Mouse (Mus musculus) forebrain, embryonic 14.5 days (tissue): ENCODE data around the gene Hdac4. TPM values are rescaled to one million over a fixed set of nuclear protein-coding genes. Genes with fewer than 3 reads are reported as not detected.

Experiments used
- ATAC-seq: fragments of 200-750 bp; cut with Nextera tagmentation; 2 replicates; pipeline ENCODE4 v1.8.0; 2017; ENCODE audit warnings: mild to moderate bottlenecking, moderate library complexity
- DNase-seq: peaks from one replicate; pipeline ENCODE4 v3.0.0-alpha.2; 2015; ENCODE audit warnings: low spot score
- H3K27ac ChIP-seq: fragments of 300-500 bp; sonication (generic); 2 replicates; pipeline ENCODE4 v1.5.1; 2014; ENCODE audit warnings: low read depth, mild to moderate bottlenecking, control low read depth, low read length, moderate library complexity
- H3K27me3 ChIP-seq: fragments of 300-500 bp; sonication (generic); replicated peaks from 2 replicates; pipeline ENCODE4 v1.6.1; 2014; ENCODE audit warnings: low read length, control low read depth, mixed read lengths; ENCODE audit not compliant: control insufficient read depth, insufficient read depth
- H3K36me3 ChIP-seq: fragments of 300-500 bp; sonication (generic); 2 replicates; pipeline ENCODE4 v1.6.1; 2014; ENCODE audit warnings: low read length, control low read depth; ENCODE audit not compliant: control insufficient read depth, insufficient read depth
- H3K4me1 ChIP-seq: fragments of 300-500 bp; sonication (generic); 2 replicates; pipeline ENCODE4 v1.6.1; 2014; ENCODE audit warnings: antibody characterized with exemption, low read length, control low read depth; ENCODE audit not compliant: control insufficient read depth, insufficient read depth
- H3K4me2 ChIP-seq: fragments of 300-500 bp; sonication (generic); 2 replicates; pipeline ENCODE4 v1.6.1; 2014; ENCODE audit warnings: mild to moderate bottlenecking, control low read depth, low read length
- H3K4me3 ChIP-seq: fragments of 300-500 bp; sonication (generic); 2 replicates; pipeline ENCODE4 v1.5.1; 2014; ENCODE audit warnings: low read depth, low read length, control low read depth
- H3K9ac ChIP-seq: fragments of 300-500 bp; sonication (generic); 2 replicates; pipeline ENCODE4 v1.6.1; 2014; ENCODE audit warnings: mild to moderate bottlenecking, low read length, control low read depth, moderate library complexity
- H3K9me3 ChIP-seq: fragments of 300-500 bp; sonication (generic); replicated peaks from 2 replicates; pipeline ENCODE4 v1.6.1; 2016; ENCODE audit warnings: low read length, control low read depth, mixed read lengths; ENCODE audit not compliant: control insufficient read depth
- WGBS: fragments of 180-500 bp; shearing (Covaris S2); extraction: QIAGEN DNeasy Blood & Tissue Kit; methylation state at CpG from one replicate; pipeline ENCODE4 v1.1.7; 2014; 5-methylcytosine and 5-hydroxymethylcytosine counted together
- polyA plus RNA-seq: library from polyadenylated mRNA; unstranded; fragments of >200 nt; fragmentation: Nextera tagmentation; extraction: Ambion mirVana; gene quantifications from 2 replicates; pipeline ENCODE4 v1.2.1, GENCODE M21; 2014

Gene Hdac4
- polyA plus RNA-seq, 1 experiment from 2014 or later, result 16.5 TPM

DNA sequence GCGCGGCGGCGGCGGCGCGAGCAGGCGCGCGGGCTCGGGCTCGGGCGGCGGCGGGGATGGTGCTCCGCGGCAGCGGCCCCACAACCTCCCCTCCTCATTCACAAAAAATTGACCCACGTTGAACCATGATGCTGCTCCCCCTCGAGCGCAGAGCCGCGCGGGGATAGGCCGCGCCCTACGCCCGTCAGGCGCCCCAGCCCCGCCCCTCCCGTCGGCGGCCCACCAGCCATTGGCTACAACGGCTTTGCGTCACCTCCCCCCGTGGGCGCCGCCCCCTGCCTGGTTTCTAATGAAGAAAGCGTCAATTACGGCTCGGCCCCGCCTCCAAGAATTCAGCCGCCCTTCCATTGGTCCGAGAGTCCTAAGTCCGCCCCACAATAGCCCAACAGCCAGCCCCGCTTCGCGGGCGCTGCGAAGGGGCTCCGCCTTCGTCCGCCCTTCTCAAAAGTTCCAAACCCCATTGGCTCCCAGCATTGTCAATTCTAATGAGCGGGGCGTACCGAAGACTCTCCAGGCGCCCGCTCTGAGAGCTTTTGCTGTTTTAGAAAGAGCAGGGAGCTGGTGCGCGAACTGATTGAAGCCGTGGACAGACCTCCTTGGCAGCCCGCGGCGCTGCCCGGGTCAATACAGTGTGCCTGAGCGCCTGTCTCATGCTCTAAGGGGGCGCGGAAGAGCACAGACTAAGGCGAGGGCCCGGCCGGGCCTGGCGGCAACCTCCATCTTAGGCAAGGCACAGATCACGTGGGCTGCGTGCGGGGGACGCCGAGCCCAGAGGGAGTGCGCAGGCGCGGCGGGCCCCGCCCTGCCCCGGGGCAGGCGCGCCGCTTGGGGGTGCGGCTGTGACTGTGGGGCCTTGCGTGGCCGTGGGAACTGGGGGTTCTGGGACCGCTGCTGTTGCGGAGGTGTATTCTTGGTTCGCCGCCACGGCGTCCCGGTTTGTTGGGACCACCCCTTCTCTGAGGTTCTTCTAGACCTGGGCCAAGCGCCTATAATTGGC is 15.1 kb downstream of the Hdac4 start:
- H3K4me1 ChIP-seq, result peaks cover 28% of the 10 kb centered on the region
- peak overlapping the region; percentile 86 for H3K9ac ChIP-seq
- peak overlapping the region; percentile 98 for H3K27ac ChIP-seq
- H3K36me3 ChIP-seq, result no peaks in the 10 kb centered on the region
- under 1% methylated on average over 83 of the region's 97 CpGs for WGBS
- DNase-seq (peak; percentile 100), ATAC-seq (peak; percentile 98)
- peak overlapping the region; percentile 78 for H3K4me3 ChIP-seq
- H3K27me3 ChIP-seq, result no peaks in the 10 kb centered on the region
- H3K9me3 ChIP-seq, result no peaks in the 10 kb centered on the region
- peak overlapping the region; percentile 82 for H3K4me2 ChIP-seq

DNA sequence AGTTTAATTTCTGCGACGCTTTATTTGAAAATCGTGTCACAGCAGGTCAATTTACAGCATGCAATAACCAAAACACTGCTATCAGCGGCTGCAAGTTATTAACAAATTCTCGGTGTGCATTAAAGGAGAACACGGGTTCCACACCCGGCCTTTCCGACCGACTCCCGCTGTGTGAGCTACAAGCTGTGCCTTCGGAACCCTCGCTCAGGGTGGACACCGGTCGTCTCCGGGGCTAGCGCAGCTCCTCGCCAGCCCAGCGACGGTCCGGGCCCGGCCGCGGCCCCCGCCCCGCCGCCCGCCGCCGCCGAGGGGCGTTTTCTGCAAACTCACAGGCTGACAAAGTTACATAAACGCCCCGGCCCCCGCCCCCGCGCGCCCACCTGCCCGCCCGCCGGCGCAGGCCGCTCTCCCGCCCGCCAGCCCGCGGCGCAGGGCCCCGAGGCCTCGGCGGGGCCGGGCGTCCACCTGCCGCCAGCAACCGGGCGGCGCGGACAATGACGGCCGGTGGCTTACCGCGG is 16.0 kb downstream of the Hdac4 start:
- Histone ChIP-seq H3K27ac (peak overlapping the region; percentile 97), H3K27me3 (no peaks in the 10 kb centered on the region), H3K9ac (peak overlapping the region; percentile 86), H3K4me1 (peaks cover 28% of the 10 kb centered on the region), H3K36me3 (no peaks in the 10 kb centered on the region), H3K4me3 (peak overlapping the region; percentile 78), H3K4me2 (peak overlapping the region; percentile 82), H3K9me3 (no peaks in the 10 kb centered on the region)
- WGBS, result 1% methylated on average over 37 of the region's 61 CpGs
- ATAC-seq (no peak), DNase-seq (peak; percentile 51)

DNA sequence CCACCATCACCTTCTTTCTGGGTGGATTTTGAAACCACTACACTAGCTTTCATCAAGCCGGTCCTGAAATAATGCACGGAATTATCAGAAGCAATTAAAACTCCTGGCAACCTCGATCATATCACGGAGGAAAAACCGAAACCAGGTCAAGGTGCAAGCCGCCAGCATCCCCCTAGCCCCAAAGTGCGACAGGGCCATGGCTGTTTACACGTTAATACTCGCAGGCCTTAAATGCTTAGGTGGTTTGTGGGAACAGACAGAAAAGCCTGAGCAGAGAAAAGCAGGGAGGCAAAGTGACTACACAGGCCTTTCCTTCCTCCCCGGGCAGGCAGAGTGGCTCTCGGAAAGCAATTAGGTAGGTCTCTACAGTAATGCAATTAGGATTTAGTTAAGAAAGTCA is 16.4 kb downstream of the Hdac4 start:
- H3K4me1 ChIP-seq, result peaks cover 28% of the 10 kb centered on the region
- H3K9me3 ChIP-seq, result no peaks in the 10 kb centered on the region
- H3K36me3 ChIP-seq, result no peaks in the 10 kb centered on the region
- H3K27ac ChIP-seq, result peak overlapping the region; percentile 9; the same call in 1 of the 2 replicates
- 4% methylated on average over 11 of the region's 11 CpGs for WGBS
- H3K9ac ChIP-seq, result peak overlapping the region; percentile 86
- DNase-seq, result peak; percentile 39
- ATAC-seq, result no peak
- H3K4me3 ChIP-seq, result peak overlapping the region; percentile 78
- H3K27me3 ChIP-seq, result no peaks in the 10 kb centered on the region
- H3K4me2 ChIP-seq, result peak overlapping the region; percentile 82

DNA sequence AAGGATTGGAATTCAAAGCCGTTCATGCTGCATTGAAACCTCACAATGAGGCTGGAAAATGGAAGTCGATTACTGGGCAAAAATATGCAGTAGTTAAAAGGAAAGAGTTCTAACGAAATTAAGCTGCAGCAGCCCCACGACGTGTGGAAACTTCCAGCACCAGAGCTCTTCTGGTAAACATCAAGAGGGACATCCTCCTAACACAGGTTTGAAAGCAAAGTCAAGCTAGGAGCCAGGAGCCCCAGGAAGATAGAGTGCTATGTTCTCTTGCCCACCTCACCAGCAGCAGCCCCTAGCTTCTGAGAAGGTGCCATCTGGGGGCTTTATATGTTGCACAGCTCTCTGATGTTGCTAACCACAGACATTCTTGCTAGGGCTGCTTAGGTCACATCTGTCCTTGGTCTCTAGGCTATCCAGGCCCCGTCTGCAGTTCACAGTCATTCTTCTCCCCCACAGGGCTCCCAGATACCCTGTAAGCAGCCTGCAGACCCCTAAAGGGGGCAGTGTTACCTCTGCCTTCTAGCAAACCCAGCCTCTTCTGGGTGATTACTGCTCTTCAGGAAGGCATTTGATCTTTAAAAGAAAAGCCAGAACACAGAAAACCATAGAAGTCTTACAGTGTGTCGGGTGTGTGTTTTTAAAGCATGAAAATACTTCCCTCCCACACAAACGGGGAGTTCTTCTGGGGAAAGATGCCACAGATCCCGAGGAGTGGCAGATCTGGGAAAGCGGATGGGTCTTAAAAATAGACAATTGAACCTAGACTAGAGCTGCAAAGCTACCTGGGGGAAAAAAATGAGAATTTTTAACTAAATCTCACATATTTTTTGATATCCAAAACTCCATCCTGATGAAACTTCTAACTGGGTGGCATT is 17.2 kb downstream of the Hdac4 start:
- Histone ChIP-seq H3K36me3 (no peaks in the 10 kb centered on the region), H3K9me3 (no peaks in the 10 kb centered on the region), H3K4me1 (peaks cover 28% of the 10 kb centered on the region), H3K27ac (peak overlapping the region; percentile 48; the same call in 1 of the 2 replicates), H3K27me3 (no peaks in the 10 kb centered on the region), H3K9ac (peak overlapping the region; percentile 86), H3K4me3 (peak overlapping the region; percentile 78), H3K4me2 (peak overlapping the region; percentile 82)
- 9% methylated on average over 10 of the region's 10 CpGs for WGBS
- DNase-seq (peak; percentile 79), ATAC-seq (no peak)

DNA sequence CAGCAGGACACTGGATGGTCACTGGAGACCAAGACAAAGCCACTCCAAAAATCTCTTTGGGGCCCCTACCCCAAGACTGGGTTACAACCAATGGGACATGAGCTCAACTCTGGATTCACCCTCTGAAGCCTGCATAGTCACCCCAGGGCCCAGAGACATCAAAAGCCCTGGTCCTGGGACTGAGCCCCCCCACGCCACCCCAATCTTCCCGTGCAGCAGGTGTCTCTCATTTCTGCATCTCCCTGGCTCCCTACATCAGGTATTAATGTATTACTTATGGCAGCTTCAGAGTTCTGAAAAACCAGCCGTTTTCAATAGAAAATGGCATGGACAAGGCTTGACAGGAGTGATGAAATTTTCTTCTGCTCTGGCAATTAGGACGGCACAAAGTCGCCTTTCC is 17.9 kb downstream of the Hdac4 start:
- peaks cover 28% of the 10 kb centered on the region for H3K4me1 ChIP-seq
- H3K9ac ChIP-seq, result peak overlapping the region; percentile 86; the same call in 1 of the 2 replicates
- ATAC-seq (no peak), DNase-seq (no peak)
- H3K4me3 ChIP-seq, result no peak overlapping the region
- peak overlapping the region; percentile 21; the same call in 1 of the 2 replicates for H3K27ac ChIP-seq
- H3K4me2 ChIP-seq, result peak overlapping the region; percentile 82
- no peaks in the 10 kb centered on the region for H3K27me3 ChIP-seq
- H3K9me3 ChIP-seq, result no peaks in the 10 kb centered on the region
- 12% methylated on average over 5 of the region's 5 CpGs for WGBS
- H3K36me3 ChIP-seq, result no peaks in the 10 kb centered on the region

DNA sequence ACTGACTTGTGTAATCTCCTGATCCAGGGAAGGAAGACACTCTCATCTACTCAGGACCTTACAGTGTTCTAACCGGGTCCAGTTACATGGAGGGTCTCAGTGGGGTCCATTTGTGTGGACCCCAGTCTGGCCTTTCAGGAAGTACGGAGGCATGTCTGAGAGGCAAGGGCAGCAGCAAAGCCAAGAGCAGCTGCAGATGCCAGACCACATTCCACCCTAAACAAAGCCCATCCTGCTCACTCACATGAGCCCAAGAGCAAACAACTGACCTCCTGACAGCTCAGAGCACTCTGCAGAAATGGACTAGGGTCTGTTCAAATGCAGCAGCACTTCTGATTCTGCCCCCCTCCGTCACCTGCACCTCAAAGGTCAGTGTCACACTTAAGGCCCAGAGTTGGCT is 18.3 kb downstream of the Hdac4 start:
- Histone ChIP-seq H3K27me3 (no peaks in the 10 kb centered on the region), H3K4me3 (no peak overlapping the region), H3K27ac (peak overlapping the region; percentile 21; the same call in 1 of the 2 replicates), H3K9ac (peak overlapping the region; percentile 86; the same call in 1 of the 2 replicates), H3K9me3 (no peaks in the 10 kb centered on the region), H3K4me1 (peaks cover 28% of the 10 kb centered on the region), H3K4me2 (peak overlapping the region; percentile 82; the same call in 1 of the 2 replicates), H3K36me3 (no peaks in the 10 kb centered on the region)
- ATAC-seq (no peak), DNase-seq (no peak)
- WGBS, result 71% methylated on average over 3 of the region's 3 CpGs

DNA sequence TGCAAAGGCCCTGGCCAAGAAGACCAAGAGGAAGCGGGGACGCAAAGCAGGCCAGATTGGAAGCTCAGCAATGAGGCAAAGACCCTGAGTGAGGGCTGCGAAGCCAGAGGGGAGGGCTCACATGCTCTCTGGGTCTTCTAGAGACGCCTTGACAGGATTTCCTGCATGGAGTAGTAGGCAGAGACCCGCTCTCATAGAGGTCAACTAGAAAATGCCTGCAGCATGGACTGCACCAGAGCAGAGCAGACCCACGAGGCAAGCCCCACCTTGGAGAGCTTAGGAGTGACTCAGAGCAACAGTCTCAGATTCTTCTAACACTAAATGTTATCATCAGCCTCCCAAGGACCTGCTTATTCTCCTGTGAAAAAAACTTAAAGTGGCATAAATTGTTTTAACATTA is 20.2 kb downstream of the Hdac4 start:
- Histone ChIP-seq H3K9ac (no peak overlapping the region), H3K4me3 (no peak overlapping the region), H3K4me2 (no peak overlapping the region), H3K4me1 (peaks cover 20% of the 10 kb centered on the region), H3K27me3 (no peaks in the 10 kb centered on the region), H3K9me3 (no peaks in the 10 kb centered on the region), H3K27ac (no peak overlapping the region), H3K36me3 (no peaks in the 10 kb centered on the region)
- ATAC-seq (no peak), DNase-seq (no peak)
- 92% methylated on average over 6 of the region's 6 CpGs for WGBS

DNA sequence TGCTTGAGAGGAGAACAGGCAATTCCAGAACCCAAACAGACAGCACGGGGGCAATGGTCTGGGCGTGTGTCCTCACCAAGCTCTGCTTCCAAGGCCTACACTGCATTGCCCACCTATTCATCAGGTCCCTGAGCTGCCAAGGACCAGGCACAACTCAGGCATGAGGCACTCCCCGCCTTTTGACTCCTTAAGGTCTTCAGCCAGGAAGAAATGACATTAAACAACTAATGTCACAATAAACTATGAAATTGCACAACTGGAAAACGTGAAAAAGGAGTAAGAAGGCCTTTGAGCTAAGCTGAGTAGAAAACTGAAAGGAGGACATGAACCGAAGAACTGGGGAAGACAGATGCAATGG is 20.6 kb downstream of the Hdac4 start:
- Histone ChIP-seq H3K4me2 (no peak overlapping the region), H3K27me3 (no peaks in the 10 kb centered on the region), H3K27ac (no peak overlapping the region), H3K4me3 (no peak overlapping the region), H3K4me1 (peaks cover 20% of the 10 kb centered on the region), H3K36me3 (no peaks in the 10 kb centered on the region), H3K9me3 (no peaks in the 10 kb centered on the region), H3K9ac (no peak overlapping the region)
- DNase-seq (no peak), ATAC-seq (no peak)
- 78% methylated on average over 5 of the region's 5 CpGs for WGBS
